Mouse (Mus musculus) neural tube, embryonic 13.5 days (tissue): ENCODE data around the gene Racgap1. TPM values are rescaled to one million over a fixed set of nuclear protein-coding genes. Genes with fewer than 3 reads are reported as not detected.

ENCODE experiments used
- ATAC-seq: fragments of 200-750 bp; cut with Nextera tagmentation; 2 replicates; pipeline ENCODE4 v1.8.0; 2017; ENCODE audit warnings: low read depth, mild to moderate bottlenecking, moderate TSS enrichment, moderate library complexity
- H3K27ac ChIP-seq: fragments of 300-500 bp; sonication (generic); replicated peaks from 2 replicates; pipeline ENCODE4 v1.5.1; 2015; ENCODE audit warnings: moderate library complexity, mild to moderate bottlenecking, inconsistent platforms
- H3K27me3 ChIP-seq: fragments of 300-500 bp; sonication (generic); 2 replicates; pipeline ENCODE4 v1.6.1; 2015; ENCODE audit warnings: mild to moderate bottlenecking, inconsistent platforms
- H3K36me3 ChIP-seq: fragments of 300-500 bp; sonication (generic); 2 replicates; pipeline ENCODE4 v1.6.1; 2015; ENCODE audit warnings: mild to moderate bottlenecking, inconsistent platforms
- H3K4me1 ChIP-seq: fragments of 300-500 bp; sonication (generic); replicated peaks from 2 replicates; pipeline ENCODE4 v1.6.1; 2015; ENCODE audit warnings: inconsistent platforms
- H3K4me2 ChIP-seq: fragments of 300-500 bp; sonication (generic); 2 replicates; pipeline ENCODE4 v1.6.1; 2015; ENCODE audit warnings: inconsistent platforms, mild to moderate bottlenecking, moderate library complexity
- H3K4me3 ChIP-seq: fragments of 300-500 bp; sonication (generic); 2 replicates; pipeline ENCODE4 v1.5.1; 2015; ENCODE audit warnings: mild to moderate bottlenecking, inconsistent platforms
- H3K9ac ChIP-seq: fragments of 300-500 bp; sonication (generic); 2 replicates; pipeline ENCODE4 v1.6.1; 2015; ENCODE audit warnings: moderate library complexity, mild to moderate bottlenecking, inconsistent platforms
- H3K9me3 ChIP-seq: fragments of 300-500 bp; sonication (generic); 2 replicates; pipeline ENCODE4 v1.6.1; 2016; ENCODE audit warnings: inconsistent platforms
- WGBS: fragments of 180-500 bp; shearing (Covaris S2); methylation state at CpG from one replicate; pipeline ENCODE4 v1.1.7; 2015; 5-methylcytosine and 5-hydroxymethylcytosine counted together
- polyA plus RNA-seq: library from polyadenylated mRNA; unstranded; fragments of >200 nt; fragmentation: Nextera tagmentation; extraction: Ambion mirVana; gene quantifications from 2 replicates; pipeline ENCODE4 v1.2.1, GENCODE M21; 2015

Gene Racgap1
- polyA plus RNA-seq, 1 experiment from 2014 or later, result 130 TPM

GRCm38 (mm10) chr15:99678063-99678800 is 26.8 kb upstream of the Racgap1 start:
- H3K27ac ChIP-seq, result no peak overlapping the region
- peak overlapping the region; percentile 9; the same call in 1 of the 2 replicates for H3K9ac ChIP-seq
- no peak overlapping the region for H3K4me3 ChIP-seq
- H3K36me3 ChIP-seq, result peaks cover 34% of the 10 kb centered on the region
- H3K4me1 ChIP-seq, result peaks cover 62% of the 10 kb centered on the region
- no peaks in the 10 kb centered on the region for H3K9me3 ChIP-seq
- ATAC-seq, result no peak; the same call in 1 of the 2 replicates
- 12% methylated on average over 13 of the region's 13 CpGs for WGBS
- peak overlapping the region; percentile 31 for H3K4me2 ChIP-seq
- H3K27me3 ChIP-seq, result no peaks in the 10 kb centered on the region

GRCm38 (mm10) chr15:99677089-99677488 is 25.6 kb upstream of the Racgap1 start:
- ATAC-seq, result peak; percentile 72
- peak overlapping the region; percentile 61 for H3K9ac ChIP-seq
- peaks cover 30% of the 10 kb centered on the region for H3K36me3 ChIP-seq
- peak overlapping the region; percentile 77 for H3K4me2 ChIP-seq
- peaks cover 74% of the 10 kb centered on the region for H3K4me1 ChIP-seq
- WGBS, result 18% methylated on average over 8 of the region's 8 CpGs
- peak overlapping the region; percentile 88 for H3K27ac ChIP-seq
- H3K27me3 ChIP-seq, result peaks cover 3% of the 10 kb centered on the region; the same call in 1 of the 2 replicates
- peak overlapping the region; percentile 23 for H3K4me3 ChIP-seq
- H3K9me3 ChIP-seq, result no peaks in the 10 kb centered on the region

- Histone ChIP-seq H3K27ac (peak overlapping the region; percentile 28), H3K27me3 (peaks cover 5% of the 10 kb centered on the region; the same call in 1 of the 2 replicates), H3K4me2 (peak overlapping the region; percentile 77)
These were observed 23.4 kb upstream of the Racgap1 start for GRCm38 (mm10) chr15:99674866-99675265.

GRCm38 (mm10) chr15:99671783-99672182 is 20.3 kb upstream of the Racgap1 start:
- ATAC-seq, result no peak
- peak overlapping the region; percentile 97 for H3K9ac ChIP-seq

More at GRCm38 (mm10) chr15:99674866-99675265, 23.4 kb upstream of the Racgap1 start:
- Histone ChIP-seq H3K4me3 (peak overlapping the region; percentile 78), H3K4me1 (peaks cover 92% of the 10 kb centered on the region), H3K36me3 (peaks cover 16% of the 10 kb centered on the region; the same call in 1 of the 2 replicates), H3K9ac (peak overlapping the region; percentile 97; the same call in 1 of the 2 replicates), H3K9me3 (no peaks in the 10 kb centered on the region)
- ATAC-seq, result no peak
- WGBS, result 85% methylated on average over 3 of the region's 3 CpGs

GRCm38 (mm10) chr15:99670964-99671670 is 19.7 kb upstream of the Racgap1 start:
- H3K27ac ChIP-seq, result peak overlapping the region; percentile 97
- peaks cover 8% of the 10 kb centered on the region; the same call in 1 of the 2 replicates for H3K27me3 ChIP-seq
- peak overlapping the region; percentile 97 for H3K9ac ChIP-seq
- H3K4me1 ChIP-seq, result peaks cover 79% of the 10 kb centered on the region
- H3K9me3 ChIP-seq, result no peaks in the 10 kb centered on the region
- WGBS, result 13% methylated on average over 9 of the region's 17 CpGs
- H3K4me2 ChIP-seq, result peak overlapping the region; percentile 77
- peak; percentile 21; the same call in 1 of the 2 replicates for ATAC-seq
- peaks cover 16% of the 10 kb centered on the region; the same call in 1 of the 2 replicates for H3K36me3 ChIP-seq
- H3K4me3 ChIP-seq, result peak overlapping the region; percentile 78

More at GRCm38 (mm10) chr15:99671783-99672182, 20.3 kb upstream of the Racgap1 start:
- peaks cover 79% of the 10 kb centered on the region for H3K4me1 ChIP-seq
- H3K9me3 ChIP-seq, result no peaks in the 10 kb centered on the region
- peak overlapping the region; percentile 78 for H3K4me3 ChIP-seq
- H3K27ac ChIP-seq, result peak overlapping the region; percentile 97; the same call in 1 of the 2 replicates
- WGBS, result 68% methylated on average over 14 of the region's 14 CpGs
- H3K36me3 ChIP-seq, result peaks cover 16% of the 10 kb centered on the region; the same call in 1 of the 2 replicates
- peaks cover 8% of the 10 kb centered on the region; the same call in 1 of the 2 replicates for H3K27me3 ChIP-seq
- H3K4me2 ChIP-seq, result peak overlapping the region; percentile 77

GRCm38 (mm10) chr15:99670154-99670821 is 18.8 kb upstream of the Racgap1 start, which contains the start of gene Asic1:
Asic1 (plus strand) TSS chr15:99670368.
- peaks cover 14% of the 10 kb centered on the region; the same call in 1 of the 2 replicates for H3K27me3 ChIP-seq
- H3K9me3 ChIP-seq, result no peaks in the 10 kb centered on the region
- H3K36me3 ChIP-seq, result peaks cover 16% of the 10 kb centered on the region; the same call in 1 of the 2 replicates
- peaks cover 79% of the 10 kb centered on the region for H3K4me1 ChIP-seq
- H3K27ac ChIP-seq, result peak within 1 kb of the TSS; percentile 97
- H3K9ac ChIP-seq, result peak within 1 kb of the TSS; percentile 97
- H3K4me3 ChIP-seq, result peak within 1 kb of the TSS; percentile 78
- under 1% methylated on average over 58 of the region's 74 CpGs for WGBS
- H3K4me2 ChIP-seq, result peak within 1 kb of the TSS; percentile 77
- peak; percentile 50 for ATAC-seq

GRCm38 (mm10) chr15:99669392-99669791 is 17.9 kb upstream of the Racgap1 start:
- ATAC-seq, result peak; percentile 12; the same call in 1 of the 2 replicates
- H3K27me3 ChIP-seq, result peaks cover 15% of the 10 kb centered on the region; the same call in 1 of the 2 replicates
- H3K4me2 ChIP-seq, result peak overlapping the region; percentile 77
- H3K4me3 ChIP-seq, result peak overlapping the region; percentile 78
- peaks cover 16% of the 10 kb centered on the region; the same call in 1 of the 2 replicates for H3K36me3 ChIP-seq
- H3K27ac ChIP-seq, result peak overlapping the region; percentile 97
- peak overlapping the region; percentile 97 for H3K9ac ChIP-seq
- peaks cover 79% of the 10 kb centered on the region for H3K4me1 ChIP-seq
- H3K9me3 ChIP-seq, result no peaks in the 10 kb centered on the region
- 0% methylated on average over 1 of the region's 1 CpGs for WGBS

- ATAC-seq, result no peak
- peaks cover 79% of the 10 kb centered on the region for H3K4me1 ChIP-seq
- peak overlapping the region; percentile 61; the same call in 1 of the 2 replicates for H3K9ac ChIP-seq
- H3K4me2 ChIP-seq, result peak overlapping the region; percentile 77
- H3K27me3 ChIP-seq, result peaks cover 15% of the 10 kb centered on the region; the same call in 1 of the 2 replicates
- H3K4me3 ChIP-seq, result peak overlapping the region; percentile 78
- 2% methylated on average over 12 of the region's 12 CpGs for WGBS
- H3K27ac ChIP-seq, result peak overlapping the region; percentile 97
- peaks cover 12% of the 10 kb centered on the region; the same call in 1 of the 2 replicates for H3K36me3 ChIP-seq
- H3K9me3 ChIP-seq, result no peaks in the 10 kb centered on the region
These were observed 17.4 kb upstream of the Racgap1 start for GRCm38 (mm10) chr15:99668881-99669280.

- no peak overlapping the region for H3K4me2 ChIP-seq
- no peak overlapping the region for H3K9ac ChIP-seq
- H3K27me3 ChIP-seq, result peaks cover 12% of the 10 kb centered on the region; the same call in 1 of the 2 replicates
- H3K4me3 ChIP-seq, result no peak overlapping the region
- ATAC-seq, result no peak
- 0 out of 2 replicates have a peak, but pooled peaks cover 1% of the 10 kb centered on the region for H3K36me3 ChIP-seq
- peaks cover 75% of the 10 kb centered on the region for H3K4me1 ChIP-seq
- WGBS, result 100% methylated on average over 2 of the region's 2 CpGs
- no peaks in the 10 kb centered on the region for H3K9me3 ChIP-seq
- peak overlapping the region; percentile 94; the same call in 1 of the 2 replicates for H3K27ac ChIP-seq
These were observed 16.1 kb upstream of the Racgap1 start for GRCm38 (mm10) chr15:99667544-99667943.

GRCm38 (mm10) chr15:99664600-99665451 is 13.4 kb upstream of the Racgap1 start:
- H3K9me3 ChIP-seq, result no peaks in the 10 kb centered on the region
- H3K4me2 ChIP-seq, result peak overlapping the region; percentile 69
- peak; percentile 37 for ATAC-seq
- H3K27me3 ChIP-seq, result 0 out of 2 replicates have a peak, but pooled peaks cover 9% of the 10 kb centered on the region
- H3K9ac ChIP-seq, result peak overlapping the region; percentile 77
- H3K4me3 ChIP-seq, result peak overlapping the region; percentile 41
- no peaks in the 10 kb centered on the region for H3K36me3 ChIP-seq
- WGBS, result under 1% methylated on average over 52 of the region's 52 CpGs
- peaks cover 55% of the 10 kb centered on the region for H3K4me1 ChIP-seq
- H3K27ac ChIP-seq, result peak overlapping the region; percentile 94
